Mouse (Mus musculus) erythroblast, adult 5-6 weeks (primary cell): ENCODE results near the gene Nfix. TPM values are rescaled to one million over a fixed set of nuclear protein-coding genes. Genes with fewer than 3 reads are reported as not detected.

Experiments
- ATAC-seq: replicated peaks from 2 replicates; pipeline ENCODE4 v1.8.0; 2016; ENCODE audit warnings: moderate number of reproducible peaks, mild to moderate bottlenecking, moderate TSS enrichment, inconsistent platforms; ENCODE audit not compliant: poor library complexity, low FRiP score, severe bottlenecking
- total RNA-seq, 2 experiments: library from RNA; stranded (forward) in 1 of 2; stranded (reverse) in 1 of 2; fragments of 150-400 nt in 1 of 2; fragments of 200-764, 138-1000 nt in 1 of 2; gene quantifications; 2 replicates each; pipeline versions ENCODE4 v1.2.3 to v1.2.4; 2015 to 2017; ENCODE audit warnings: low replicate concordance in 2 of 2

The Nfix gene
- total RNA-seq, 2 experiments from 2014 or later: 14.1 to 19.0 TPM

DNA sequence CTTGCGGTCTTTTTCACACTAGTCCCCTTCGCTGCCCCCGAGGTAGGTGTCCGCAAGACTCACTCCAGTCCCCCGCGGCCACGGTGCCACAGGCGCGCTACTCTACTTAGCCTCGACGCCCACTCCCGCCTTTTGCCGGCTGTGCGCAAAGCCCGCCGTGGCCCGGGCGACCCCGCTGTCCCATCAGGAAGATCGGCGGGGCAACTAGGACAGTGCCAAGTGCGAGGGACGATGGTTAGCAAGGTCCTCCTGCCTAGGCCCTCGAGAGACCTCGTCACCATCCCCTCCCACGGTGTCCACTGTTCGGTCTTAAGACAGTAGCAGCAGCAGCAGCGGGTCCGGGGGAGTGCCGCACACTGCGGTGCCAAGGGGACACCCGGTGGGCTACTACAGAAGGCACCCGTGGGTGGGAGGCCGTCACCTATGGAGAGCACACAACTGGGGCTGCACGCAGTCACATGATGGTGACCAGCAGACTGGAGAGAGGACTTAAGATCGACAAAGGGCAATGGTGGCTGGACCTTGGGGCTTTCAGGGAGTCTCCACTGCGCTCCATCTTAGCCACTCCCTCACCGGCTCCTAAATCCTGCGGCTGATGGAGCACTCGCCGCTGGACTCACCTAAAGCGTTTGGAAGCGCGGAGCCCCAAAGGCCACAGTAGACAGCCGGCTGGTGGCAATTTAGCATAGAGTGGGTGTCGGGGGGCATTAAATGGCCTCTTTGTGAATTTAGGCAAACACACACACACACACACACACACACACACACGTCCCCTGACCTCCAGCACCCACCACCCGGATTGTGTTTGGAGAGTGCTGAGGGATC is 15.3 kb downstream of the Nfix start:
- ATAC-seq: peak; percentile 21; the same call in 1 of the 2 replicates

DNA sequence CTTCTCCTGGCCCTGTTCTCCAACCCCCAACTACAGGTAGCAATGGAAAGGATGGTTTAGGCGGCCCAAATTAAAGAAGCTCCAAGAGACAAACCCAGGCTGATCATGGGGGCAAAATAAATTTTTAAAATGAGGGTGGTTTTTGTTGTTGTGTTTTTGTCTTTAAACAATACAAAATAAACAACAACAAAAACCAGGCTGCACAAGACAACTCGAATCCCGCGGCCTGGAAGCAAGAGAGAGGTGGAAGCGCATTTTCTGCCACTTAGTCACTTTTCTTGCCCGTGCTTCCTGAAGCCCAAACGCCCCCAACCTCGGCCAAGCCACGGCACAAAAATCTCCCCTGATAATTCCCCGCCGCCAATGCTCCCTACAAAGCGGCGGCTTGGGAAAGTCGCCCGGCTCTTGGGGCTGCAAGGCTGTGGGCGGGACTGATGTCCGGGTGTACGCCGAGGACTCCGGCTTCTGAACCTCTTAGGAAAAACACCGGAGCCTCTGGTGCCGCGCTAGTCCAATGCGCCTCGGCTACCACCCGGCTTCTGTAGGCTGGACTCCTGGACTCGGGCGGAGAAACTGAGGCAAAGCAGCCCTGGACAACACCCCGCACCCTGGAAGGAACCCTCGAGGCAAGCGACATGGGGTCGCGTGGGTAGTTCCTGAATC is 16.1 kb downstream of the Nfix start:
- ATAC-seq: no peak

DNA sequence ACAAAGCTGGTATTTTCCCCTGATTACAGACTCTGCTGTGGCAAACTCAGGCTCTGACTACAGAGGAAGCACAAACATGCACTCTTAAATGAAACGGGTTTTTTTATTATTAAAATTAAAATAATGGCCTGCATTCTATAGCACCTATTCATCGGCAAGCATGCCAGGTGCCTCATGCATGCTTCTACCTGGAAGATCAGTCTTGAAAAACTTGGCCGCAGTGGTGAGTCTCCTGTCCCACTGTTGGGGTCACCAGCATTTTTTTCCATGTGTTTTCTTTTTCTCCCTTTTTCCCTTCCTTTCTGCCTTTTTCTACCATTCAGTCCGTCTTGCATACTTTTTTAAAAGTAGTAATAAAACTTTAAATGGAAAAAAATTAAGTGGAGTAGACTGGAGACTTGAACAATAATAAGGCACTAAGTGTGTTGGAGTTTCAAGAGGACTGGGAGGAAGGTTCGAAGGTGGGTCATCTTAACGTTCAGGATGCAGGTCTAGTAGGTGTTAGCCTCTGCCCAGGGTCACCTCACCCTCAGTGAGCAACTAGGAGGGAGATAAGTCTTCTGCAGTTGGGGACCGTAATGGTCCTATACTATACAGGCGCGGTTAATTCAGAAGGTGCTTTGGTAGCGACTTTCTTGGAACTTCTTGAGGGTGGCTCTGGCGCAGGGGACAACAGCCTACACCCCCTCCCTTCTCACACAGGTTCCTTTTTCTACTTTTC is 16.8 kb downstream of the Nfix start:
- ATAC-seq: no peak

DNA sequence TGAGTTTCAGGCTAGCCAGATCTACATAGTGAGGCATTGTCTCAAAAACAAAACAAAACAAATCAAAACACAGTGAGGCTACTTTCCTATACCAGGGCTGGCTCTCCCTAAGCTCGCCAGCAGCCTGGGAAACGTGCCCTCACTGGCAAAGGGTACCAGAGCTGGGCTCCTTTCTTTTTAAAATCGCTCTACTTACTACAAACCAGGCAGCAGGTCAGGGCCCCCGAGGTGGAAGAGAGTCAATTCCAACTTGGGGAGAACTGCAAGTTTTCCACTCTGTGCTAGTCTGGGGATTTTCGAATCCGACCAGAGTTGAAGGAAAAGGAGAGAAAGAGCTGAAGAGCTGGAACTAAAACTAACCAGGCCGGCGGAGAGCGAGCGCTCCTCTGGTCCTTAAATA is 17.5 kb downstream of the Nfix start:
- ATAC-seq: no peak

DNA sequence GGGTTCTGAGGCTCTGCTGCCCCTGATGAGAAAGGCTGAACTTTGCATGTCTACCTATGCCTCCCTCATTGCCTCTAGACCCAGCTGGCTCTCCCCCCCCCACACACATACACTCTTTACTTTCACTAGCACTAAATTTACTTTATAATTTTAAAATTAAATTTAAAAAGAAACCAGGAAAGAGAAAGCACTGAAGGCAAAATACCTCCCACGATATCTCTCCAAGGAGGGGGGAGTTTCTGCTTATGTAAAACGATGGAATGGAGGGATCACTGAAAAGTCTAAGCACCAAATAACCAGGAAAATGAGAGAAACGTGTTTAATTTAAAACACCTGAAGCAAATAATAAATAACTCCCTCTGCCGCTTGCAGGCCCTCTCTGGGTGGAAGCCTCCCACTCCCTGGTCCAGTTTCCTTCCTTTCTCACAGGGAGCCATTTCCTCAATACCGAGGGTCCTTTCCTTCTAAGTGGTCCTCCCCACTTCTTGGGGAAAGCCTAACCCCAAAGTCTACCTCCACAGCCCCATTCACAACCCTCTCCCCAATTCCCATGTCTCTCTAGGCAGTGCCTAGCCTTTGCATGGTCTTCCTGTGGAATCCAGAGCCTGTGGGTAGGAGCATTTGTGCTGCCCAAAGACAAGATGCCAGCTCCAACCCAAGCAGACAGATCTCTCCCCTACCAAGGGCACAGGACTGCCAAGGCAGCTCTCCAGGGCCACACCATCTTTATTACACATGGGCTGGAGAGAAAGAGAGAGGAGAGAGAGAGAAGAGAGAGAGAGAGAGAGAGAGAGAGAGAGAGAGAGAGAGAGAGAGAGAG is 18.2 kb downstream of the Nfix start:
- ATAC-seq: no peak

DNA sequence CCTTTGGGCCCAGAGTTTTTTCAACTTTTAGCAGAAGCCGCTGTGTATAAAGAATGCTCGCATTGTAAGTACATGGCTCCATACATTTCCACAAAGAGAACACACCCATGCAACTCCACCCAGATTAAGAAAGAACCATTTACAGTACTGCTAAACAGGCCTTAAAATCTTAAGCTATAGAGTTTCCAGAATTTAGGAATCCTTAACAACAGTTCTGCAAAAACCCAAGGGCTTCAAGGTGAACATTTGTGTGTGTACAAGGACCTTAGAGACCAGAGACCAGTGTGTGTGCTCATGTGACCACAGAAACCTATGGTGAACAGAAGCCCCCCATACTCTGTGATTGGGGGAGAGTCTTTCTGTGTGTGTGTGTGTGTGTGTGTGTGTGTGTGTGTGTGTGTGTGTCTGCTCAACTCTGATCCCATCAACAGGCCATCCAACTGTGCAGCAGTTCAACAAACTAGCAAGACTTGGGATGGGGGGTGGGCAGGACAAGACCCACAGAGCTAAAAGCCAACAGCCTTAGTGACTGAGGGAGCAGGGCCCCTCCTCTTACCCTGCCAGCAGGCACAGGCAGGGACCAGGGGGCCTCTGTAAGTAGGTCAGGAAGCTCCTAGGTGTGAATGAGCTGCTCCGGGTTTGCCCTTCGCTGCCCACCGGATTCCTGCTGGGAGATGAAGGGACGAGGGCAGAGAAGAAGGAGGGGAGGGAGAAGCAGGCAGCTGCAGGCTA is 19.0 kb downstream of the Nfix start:
- no peak for ATAC-seq

DNA sequence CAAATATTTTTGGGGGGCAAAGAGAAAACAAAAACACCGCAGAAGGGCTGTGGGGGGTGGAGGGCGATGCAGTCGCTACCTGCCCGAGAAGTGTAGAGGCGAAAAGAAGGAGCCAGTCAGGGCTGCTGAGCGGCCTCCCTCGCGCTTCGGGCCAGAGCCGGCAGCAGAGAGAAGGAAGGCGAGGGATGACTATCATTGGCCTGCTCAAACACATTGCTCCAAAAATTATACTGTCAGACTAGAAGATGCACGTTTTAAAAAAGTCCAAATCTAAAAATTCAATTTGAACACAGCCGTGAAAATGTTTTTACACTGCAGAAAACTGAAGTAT is 20.0 kb downstream of the Nfix start:
- ATAC-seq: no peak

DNA sequence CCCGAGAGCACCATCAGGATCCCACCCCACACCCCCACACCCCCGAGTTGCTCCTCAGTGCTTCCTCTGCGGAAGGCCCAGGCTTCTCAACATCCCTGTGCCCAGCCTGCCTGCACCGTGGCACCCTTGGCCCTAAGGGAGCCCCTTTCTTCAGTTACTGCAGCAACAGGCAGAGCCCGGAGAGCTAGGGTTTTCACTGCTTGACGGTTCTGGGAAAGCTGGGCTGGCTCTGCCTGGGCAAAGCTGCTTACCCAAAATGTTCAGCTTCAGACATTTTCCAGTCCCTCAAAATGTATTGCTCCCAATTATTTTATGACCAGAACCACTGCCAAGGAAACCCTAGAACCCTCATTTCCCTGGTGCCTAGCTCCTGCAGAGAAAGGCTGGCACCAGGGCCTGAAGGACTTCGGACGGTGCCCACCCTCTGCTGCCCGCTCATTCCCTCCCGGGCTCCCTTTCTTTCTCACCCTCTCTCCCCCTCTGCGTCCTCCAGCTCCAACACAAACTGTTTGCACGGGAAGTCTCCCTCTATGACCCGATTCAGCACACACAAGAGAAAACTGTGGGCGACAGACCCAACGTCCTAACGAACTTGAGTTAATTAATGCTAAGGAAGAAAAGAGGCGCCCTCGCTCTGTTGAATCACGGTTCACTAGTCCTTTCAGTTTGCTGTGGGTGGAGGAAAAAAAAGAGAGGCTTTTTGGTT is 20.5 kb downstream of the Nfix start:
- no peak for ATAC-seq

DNA sequence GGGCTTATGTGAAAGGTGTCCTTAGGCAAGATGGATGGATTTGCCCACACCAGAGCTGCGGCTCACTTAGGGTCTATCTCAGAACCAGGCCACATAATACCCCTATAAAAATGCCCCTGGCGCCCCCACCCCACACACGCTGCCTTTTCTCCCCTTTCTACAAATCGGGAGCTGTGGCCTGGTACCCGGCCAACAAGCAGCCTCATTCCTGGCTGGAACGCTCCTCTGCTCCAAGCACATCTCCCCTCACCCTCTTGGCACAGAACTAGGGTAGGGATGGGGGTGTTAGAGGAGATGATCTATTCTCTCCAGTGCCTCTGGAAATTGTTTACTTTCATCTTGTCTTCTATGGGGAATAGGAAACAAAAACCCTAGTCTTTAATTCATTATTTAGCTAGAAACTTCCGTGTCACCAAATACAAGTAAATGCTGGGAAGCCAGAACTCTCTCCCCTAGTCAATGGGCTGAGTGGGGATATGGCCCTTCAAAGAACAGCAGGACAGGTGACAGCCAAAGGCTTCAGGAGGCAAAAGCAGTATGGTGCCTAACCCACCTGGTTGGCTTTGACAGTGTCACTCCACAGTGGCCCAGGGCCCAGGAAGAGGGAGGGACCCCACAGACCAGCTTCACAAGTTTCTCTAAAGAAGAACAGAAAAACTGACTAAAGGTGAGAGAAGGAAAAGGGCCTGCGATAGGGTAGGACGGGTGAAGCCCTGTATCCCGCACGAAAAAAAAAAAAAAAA is 21.3 kb downstream of the Nfix start:
- ATAC-seq: no peak

DNA sequence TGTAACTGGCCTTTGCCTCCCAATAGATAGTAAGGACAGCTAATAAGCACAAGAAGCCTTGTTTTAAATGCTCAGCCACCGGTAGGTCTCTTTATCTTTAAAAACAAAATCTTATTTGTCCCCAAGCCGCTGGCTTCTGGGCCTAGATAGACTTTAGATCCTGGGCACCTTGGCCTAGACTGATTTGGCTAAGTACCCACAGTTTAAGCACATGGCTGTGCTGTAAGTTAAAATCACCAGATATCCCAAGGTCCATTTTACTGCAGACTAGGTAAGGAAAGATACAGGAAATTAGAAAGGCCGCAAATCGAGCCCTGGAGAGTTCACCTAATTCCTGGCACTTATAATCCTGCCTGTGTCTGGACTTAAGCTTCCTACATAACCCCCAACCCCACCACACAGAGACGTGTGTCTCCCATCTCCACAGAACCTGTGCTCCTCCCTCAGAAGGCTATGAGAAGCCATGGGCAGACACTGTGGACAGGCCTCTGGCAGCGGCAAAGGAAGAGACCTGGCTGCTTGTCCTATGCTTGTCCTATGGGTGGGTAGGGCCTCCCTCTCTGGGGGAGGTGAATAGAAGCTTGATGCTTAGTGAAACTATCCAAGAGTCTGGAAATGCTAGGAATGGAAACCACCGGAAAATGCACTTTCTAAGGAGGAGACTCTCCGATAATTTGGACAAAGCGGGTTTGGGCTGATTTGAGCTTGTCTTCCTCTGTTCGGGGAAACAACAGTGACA is 22.1 kb downstream of the Nfix start:
- no peak for ATAC-seq

DNA sequence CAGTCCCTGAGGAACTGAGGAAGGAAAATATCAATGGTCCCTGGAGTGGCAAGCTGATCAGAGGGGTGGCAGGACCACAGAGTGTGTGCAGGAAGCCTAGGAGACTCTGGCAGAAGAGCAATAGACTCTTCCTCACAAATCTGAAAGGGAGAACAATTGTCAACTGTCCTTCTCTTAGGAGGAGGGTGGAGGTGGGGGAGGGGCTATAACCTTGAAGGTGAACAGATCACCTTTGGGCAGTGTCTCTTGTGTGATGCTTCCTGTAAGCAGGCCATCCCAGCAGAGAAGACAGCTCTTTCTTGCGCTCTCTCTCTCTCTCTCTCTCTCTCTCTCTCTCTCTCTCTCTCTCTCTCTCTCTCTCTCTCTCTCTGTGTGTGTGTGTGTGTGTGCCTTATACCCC is 23.6 kb downstream of the Nfix start:
- ATAC-seq: no peak

DNA sequence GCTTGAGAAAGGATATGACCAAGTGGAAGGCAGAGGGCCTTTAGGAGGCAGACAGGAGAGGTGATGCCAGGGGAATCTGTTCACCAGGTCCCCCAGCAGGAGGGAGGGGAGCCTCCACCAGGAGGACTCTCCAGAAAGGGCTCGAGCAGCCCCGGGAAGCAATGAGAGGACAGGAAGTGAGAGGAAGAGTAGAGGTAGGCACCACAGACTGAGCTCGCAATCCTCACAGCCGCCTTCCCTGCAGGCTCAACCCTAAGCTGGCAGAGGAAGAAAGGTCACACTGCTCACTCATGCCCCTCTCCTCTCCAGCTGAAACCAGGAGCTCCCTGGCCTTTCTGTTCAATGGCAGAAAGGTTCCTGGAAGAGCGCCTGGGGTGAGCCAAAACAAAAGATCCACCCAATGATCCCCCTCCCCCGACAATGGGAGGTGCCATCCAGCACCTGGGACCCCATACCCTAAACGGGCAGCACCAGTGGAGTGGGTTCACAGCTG is 24.5 kb downstream of the Nfix start:
- 0 out of 2 replicates have a peak, but pooled peaks have one; percentile 13 for ATAC-seq

DNA sequence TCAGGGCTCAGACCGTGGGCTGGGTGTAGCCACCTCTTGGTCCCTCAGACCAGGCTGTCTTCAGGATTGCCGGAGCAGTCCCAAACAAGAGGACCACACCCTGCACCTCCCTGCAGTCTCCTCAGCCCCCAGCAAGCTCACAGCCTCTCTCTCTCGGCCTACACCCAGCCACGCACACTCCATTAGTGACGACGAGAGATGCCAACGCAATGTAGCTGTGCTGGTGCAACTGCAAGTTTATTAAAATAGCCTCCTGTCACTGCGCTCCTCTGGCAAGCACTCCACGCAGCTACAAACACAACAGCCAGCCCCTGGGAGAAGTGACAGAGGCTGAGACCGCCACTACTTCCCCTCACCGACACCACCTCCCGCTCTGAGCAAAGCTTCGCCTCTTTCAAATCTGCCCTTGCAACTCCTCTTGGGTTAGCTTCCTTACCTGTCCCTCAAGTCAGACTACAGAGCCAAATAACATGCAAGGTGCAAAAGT is 25.0 kb downstream of the Nfix start:
- ATAC-seq: peak; percentile 67

DNA sequence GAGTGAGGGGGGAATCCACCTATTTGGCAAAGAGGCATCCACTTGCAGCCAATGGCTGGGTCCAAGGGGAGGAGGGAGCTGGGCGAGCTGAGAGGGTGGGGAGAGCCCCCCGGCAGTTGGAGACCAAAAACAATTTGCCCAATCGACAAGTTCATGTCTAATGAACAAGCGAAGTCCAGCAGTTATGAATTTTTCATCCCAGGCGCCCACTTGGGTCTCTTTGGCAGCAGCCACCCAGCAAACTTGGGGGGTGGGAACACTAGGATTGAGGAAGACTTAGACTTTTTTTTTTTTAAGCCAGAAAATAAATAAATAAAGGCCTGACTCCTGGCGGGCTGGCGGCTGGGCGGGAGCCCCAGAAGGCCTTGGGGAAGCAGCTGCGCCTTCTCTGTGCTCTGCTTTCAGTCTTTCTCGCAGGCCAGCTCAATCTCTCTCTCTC is 25.7 kb downstream of the Nfix start:
- no peak for ATAC-seq

DNA sequence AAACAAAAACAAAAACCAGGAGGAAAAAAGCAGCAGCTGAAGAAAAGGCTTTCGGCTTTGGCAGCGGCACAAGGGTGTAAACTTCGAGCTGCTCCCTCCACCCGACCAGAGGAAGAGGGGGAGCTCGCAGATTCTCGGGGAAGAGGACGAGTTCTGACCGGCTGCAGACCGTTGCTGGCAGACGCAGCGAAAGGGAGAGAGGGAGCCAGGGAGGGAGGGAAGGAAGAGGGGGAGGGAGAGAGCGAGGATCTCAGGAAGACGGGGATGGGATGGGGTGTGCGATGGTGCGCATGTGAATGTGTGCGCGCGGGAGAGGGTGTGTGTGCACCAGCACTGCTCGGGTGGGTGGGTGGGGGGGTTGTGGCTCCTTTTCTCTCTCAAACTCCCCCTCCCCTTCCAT is 26.3 kb downstream of the Nfix start:
- ATAC-seq: no peak

DNA sequence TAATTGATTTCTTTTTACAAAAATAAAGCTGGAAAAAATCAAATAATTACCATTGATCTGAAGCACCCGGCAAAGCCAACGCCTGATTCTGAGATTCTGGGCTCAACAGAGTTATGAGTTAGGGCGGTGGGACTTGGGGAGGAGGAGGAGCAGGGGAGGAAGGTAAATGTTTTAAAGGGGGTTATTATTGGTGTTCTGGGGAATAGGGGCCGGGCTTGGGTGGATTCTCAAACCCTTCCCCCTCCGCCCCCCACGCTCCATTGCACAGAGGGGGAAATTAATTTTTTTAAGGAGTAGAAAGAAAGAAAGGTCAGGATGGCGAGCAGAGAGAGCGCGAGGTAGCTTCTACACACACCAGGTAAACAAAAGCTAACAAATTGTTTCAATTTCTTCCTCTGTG is 26.8 kb downstream of the Nfix start:
- no peak for ATAC-seq

DNA sequence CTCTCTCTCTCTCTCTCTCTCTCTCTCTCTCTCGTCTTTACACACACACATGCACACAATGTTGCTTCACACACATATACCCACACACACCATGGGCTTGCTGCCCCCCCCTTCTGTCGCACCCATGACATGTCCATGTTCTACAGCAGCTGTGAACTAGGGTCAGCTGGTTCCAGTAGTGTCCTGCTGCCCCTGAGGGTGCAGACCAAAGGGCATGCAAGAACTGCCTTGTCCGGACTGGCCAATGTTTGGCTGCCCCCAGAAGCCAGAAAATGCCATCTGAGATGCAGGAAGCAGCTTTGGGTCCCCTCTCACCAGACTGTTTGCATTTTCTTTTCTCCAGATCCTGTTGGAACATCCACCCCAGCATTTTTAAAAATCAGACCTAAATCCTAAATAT is 27.5 kb downstream of the Nfix start:
- no peak for ATAC-seq
